Mouse (Mus musculus): ENCODE measurements around the gene Ciart. TPM values are rescaled to one million over a fixed set of nuclear protein-coding genes. Genes with fewer than 3 reads are reported as not detected.
A peak's percentile ranks its signal among the peaks of the same experiment; 100 is the strongest.
"Not testable (repeated sequence)": the region's sequence is repeated elsewhere in the genome, so short reads cannot be mapped to it uniquely, and the experiment has no call there.

The Ciart gene
- total RNA-seq, 4 experiments from 2014 or later = 13.7 to 30.2 (median 21.4) TPM

GRCm38 (mm10) chr3:95865571-95865970 lies 16.5 kb downstream of the Ciart start:
- DNase-seq (ENCODE audit: low spot score in 2 of 2) = no peak

- DNase-seq (ENCODE audit: low spot score in 2 of 2) = peak; percentile 76 to 81
Measured at GRCm38 (mm10) chr3:95865050-95865449, 17.0 kb downstream of the Ciart start.

GRCm38 (mm10) chr3:95863578-95863977 lies 18.5 kb downstream of the Ciart start:
- DNase-seq (ENCODE audit: low spot score in 2 of 2) = no peak

- DNase-seq (ENCODE audit: low spot score in 2 of 2) = peak; percentile 60 to 66
Measured at GRCm38 (mm10) chr3:95861796-95862195, 20.3 kb downstream of the Ciart start.

- DNase-seq (ENCODE audit: low spot score in 2 of 2) = no peak
Measured at GRCm38 (mm10) chr3:95861216-95861615, 20.8 kb downstream of the Ciart start.

GRCm38 (mm10) chr3:95860323-95860722 lies 21.7 kb downstream of the Ciart start:
- DNase-seq (ENCODE audit: low spot score in 2 of 2) = no peak

GRCm38 (mm10) chr3:95858278-95858677 lies 23.8 kb downstream of the Ciart start:
- not testable (repeated sequence) for DNase-seq (ENCODE audit: low spot score in 2 of 2)

- DNase-seq (ENCODE audit: low spot score in 2 of 2) = not testable (repeated sequence)
Measured at GRCm38 (mm10) chr3:95857050-95857449, 25.0 kb downstream of the Ciart start.

GRCm38 (mm10) chr3:95856115-95856514 lies 25.9 kb downstream of the Ciart start:
- DNase-seq (ENCODE audit: low spot score in 2 of 2) = no peak

- DNase-seq (ENCODE audit: low spot score in 2 of 2) = peak; percentile 88 to 94
Measured at GRCm38 (mm10) chr3:95855502-95856089, 26.5 kb downstream of the Ciart start, which contains the start of gene Prpf3. Prpf3 (minus strand) TSS chr3:95855885.

GRCm38 (mm10) chr3:95851317-95851716 lies 30.7 kb downstream of the Ciart start:
- DNase-seq (ENCODE audit: low spot score in 2 of 2) = no peak

- no peak for DNase-seq (ENCODE audit: low spot score in 2 of 2)
Measured at GRCm38 (mm10) chr3:95850611-95851010, 31.4 kb downstream of the Ciart start.

- DNase-seq (ENCODE audit: low spot score in 2 of 2) = no peak
Measured at GRCm38 (mm10) chr3:95842503-95843214, 39.4 kb downstream of the Ciart start.

GRCm38 (mm10) chr3:95839250-95839649 lies 42.8 kb downstream of the Ciart start:
- DNase-seq (ENCODE audit: low spot score in 2 of 2) = no peak

- DNase-seq (ENCODE audit: low spot score in 2 of 2) = no peak
Measured at GRCm38 (mm10) chr3:95829053-95829452, 53.0 kb downstream of the Ciart start.

Other genes starting within 250 kb of the Ciart start
- gene Mcl1, start 223.5 kb downstream of the Ciart start, total RNA-seq (2022) = 10 to 100 TPM; 55.1 to 73.6 (median 61.1) TPM
- gene Adamtsl4, start 194.3 kb downstream of the Ciart start, total RNA-seq (2022) = 10 to 100 TPM in 2 of 4 experiments, 1 to 10 TPM in 2; 5.2 to 17.9 (median 10.4) TPM
- gene Ecm1, start 142.7 kb downstream of the Ciart start, total RNA-seq (2022) = 10 to 100 TPM in 3 of 4 experiments, 1 to 10 TPM in 1; 9.7 to 13.9 (median 11.8) TPM
- 10 to 100 TPM; 36.5 to 52.9 (median 41.8) TPM for gene Tars2, start 122.0 kb downstream of the Ciart start, total RNA-seq (2022)
- gene Rprd2, start 63.4 kb downstream of the Ciart start, total RNA-seq (2022) = 10 to 100 TPM; 62.4 to 73.3 (median 71.2) TPM
- gene Prpf3, start 26.4 kb downstream of the Ciart start, total RNA-seq (2022) = 10 to 100 TPM; 35.7 to 46.3 (median 40.5) TPM
- gene Mrps21, start 10.7 kb downstream of the Ciart start, total RNA-seq (2022) = 100 to 1,000 TPM; 125 to 159 (median 138) TPM
- 10 to 100 TPM in 1 of 4 experiments, 1 to 10 TPM in 3; 2.9 to 11.2 (median 5.9) TPM for gene BC028528, start 9.8 kb upstream of the Ciart start, total RNA-seq (2022)
- 10 to 100 TPM; 53.9 to 75.7 (median 70.1) TPM for gene Aph1a, start 11.7 kb upstream of the Ciart start, total RNA-seq (2022)
- gene Car14, start 22.4 kb upstream of the Ciart start, total RNA-seq (2022) = 10 to 100 TPM in 3 of 4 experiments, 1 to 10 TPM in 1; 9.8 to 14.4 (median 11.1) TPM
- 10 to 100 TPM; 68.6 to 95.5 (median 95.0) TPM for gene Anp32e, start 47.0 kb upstream of the Ciart start, total RNA-seq (2022)
- gene Plekho1, start 113.8 kb upstream of the Ciart start, total RNA-seq (2022) = 10 to 100 TPM; 42.0 to 70.1 (median 52.4) TPM
- 10 to 100 TPM; 42.9 to 55.4 (median 51.6) TPM for gene Vps45, start 176.2 kb upstream of the Ciart start, total RNA-seq (2022)
- 10 to 100 TPM; 38.1 to 40.1 (median 38.9) TPM for gene Otud7b, start 222.3 kb upstream of the Ciart start, total RNA-seq (2022)